Mouse (Mus musculus) forebrain, embryonic 12.5 days (tissue): ENCODE measurements around the gene Ppp1r12a. TPM values are rescaled to one million over a fixed set of nuclear protein-coding genes. Genes with fewer than 3 reads are reported as not detected.

Experiments
- ATAC-seq: fragments of 200-750 bp; cut with Nextera tagmentation; 2 replicates; pipeline ENCODE4 v1.8.0; 2017; ENCODE audit warnings: moderate TSS enrichment; ENCODE audit not compliant: low FRiP score
- H3K27ac ChIP-seq: fragments of 300-500 bp; sonication (generic); 2 replicates; pipeline ENCODE4 v1.5.1; 2016; ENCODE audit warnings: mild to moderate bottlenecking
- H3K27me3 ChIP-seq: fragments of 300-500 bp; sonication (generic); 2 replicates; pipeline ENCODE4 v1.6.1; 2016; ENCODE audit warnings: mild to moderate bottlenecking
- H3K36me3 ChIP-seq: fragments of 300-500 bp; sonication (generic); replicated peaks from 2 replicates; pipeline ENCODE4 v1.6.1; 2016; ENCODE audit warnings: mild to moderate bottlenecking
- H3K4me1 ChIP-seq: fragments of 300-500 bp; sonication (generic); 2 replicates; pipeline ENCODE4 v1.6.1; 2016
- H3K4me2 ChIP-seq: fragments of 300-500 bp; sonication (generic); 2 replicates; pipeline ENCODE4 v1.6.1; 2016; ENCODE audit warnings: mild to moderate bottlenecking, moderate library complexity
- H3K4me3 ChIP-seq: fragments of 300-500 bp; sonication (generic); replicated peaks from 2 replicates; pipeline ENCODE4 v1.5.1; 2016; ENCODE audit warnings: mild to moderate bottlenecking
- H3K9ac ChIP-seq: fragments of 300-500 bp; sonication (generic); 2 replicates; pipeline ENCODE4 v1.6.1; 2016; ENCODE audit warnings: mild to moderate bottlenecking
- H3K9me3 ChIP-seq: fragments of 300-500 bp; sonication (generic); 2 replicates; pipeline ENCODE4 v1.6.1; 2016
- WGBS: fragments of 180-500 bp; shearing (Covaris S2); methylation state at CpG from one replicate; pipeline ENCODE4 v1.1.7; 2016; 5-methylcytosine and 5-hydroxymethylcytosine counted together
- polyA plus RNA-seq: library from polyadenylated mRNA; unstranded; fragments of >200 nt; fragmentation: Nextera tagmentation; extraction: Ambion mirVana; gene quantifications from 2 replicates; pipeline ENCODE4 v1.2.1, GENCODE M21; 2016

Gene Ppp1r12a
- polyA plus RNA-seq, 1 experiment from 2014 or later = 84.7 TPM

DNA sequence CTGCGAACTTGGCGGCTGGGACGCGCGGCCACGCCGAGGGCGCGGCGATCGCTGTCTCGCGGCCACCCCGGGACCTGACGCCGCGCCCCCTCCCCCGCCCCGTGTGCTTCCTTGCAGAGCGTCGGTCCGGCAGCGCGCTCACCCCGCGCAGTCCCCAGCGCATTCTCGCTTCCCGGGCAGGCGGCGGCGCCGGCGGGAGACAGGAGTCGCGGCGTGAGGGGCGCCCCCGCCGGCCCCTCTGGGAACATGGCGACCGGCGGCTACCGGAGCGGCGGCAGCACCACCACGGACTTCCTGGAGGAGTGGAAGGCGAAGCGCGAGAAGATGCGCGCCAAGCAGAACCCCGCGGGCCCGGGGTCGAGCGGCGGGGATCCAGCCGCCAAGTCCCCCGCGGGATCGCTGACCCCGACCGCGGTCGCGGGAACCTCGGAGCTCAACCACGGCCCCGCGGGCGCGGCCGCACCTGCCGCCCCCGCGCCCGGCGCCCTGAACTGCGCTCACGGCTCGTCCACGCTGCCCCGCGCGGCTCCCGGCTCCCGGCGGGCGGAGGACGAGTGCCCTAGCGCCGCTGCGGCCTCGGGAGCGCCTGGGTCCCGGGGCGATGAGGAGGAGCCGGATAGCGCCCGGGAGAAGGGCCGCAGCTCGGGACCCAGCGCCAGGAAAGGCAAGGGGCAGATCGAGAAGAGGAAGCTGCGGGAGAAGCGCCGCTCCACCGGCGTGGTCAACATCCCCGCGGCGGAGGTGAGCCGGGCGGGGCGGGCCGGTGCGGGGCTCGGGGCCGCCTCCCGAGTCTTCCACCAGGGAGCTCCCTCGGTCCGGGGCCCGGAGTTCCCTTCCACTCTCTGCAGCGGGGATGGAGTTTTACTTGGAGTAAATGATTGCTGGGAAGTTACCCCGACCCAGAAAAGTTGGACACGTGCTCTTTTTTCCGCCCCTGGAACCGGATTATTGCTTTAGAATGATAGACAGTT, 170.9 kb downstream of the Ppp1r12a start:
- ATAC-seq = peak; percentile 60
- peaks cover 16% of the 10 kb centered on the region for H3K4me1 ChIP-seq
- WGBS = under 1% methylated on average over 125 of the region's 129 CpGs

DNA sequence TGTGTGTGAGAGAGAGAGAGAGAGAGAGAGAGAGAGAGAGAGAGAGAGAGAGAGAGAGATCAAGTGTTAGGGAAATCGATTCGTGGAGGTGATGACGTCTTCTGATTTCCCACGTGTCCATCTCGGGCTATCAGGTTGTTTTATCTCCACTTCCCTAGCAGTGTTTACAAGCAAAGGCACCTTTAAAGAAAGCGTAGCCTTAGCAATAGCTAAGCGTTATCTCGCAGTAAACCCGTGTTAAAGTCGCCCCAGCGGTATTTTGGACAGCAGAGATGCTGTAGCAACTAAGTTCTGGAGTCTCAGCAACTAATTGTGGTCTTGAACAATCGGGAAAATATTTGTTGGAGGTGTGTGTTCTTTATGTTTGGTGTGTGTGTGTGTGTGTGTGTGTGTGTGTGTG, 171.6 kb downstream of the Ppp1r12a start:
- H3K9ac ChIP-seq = peak overlapping the region; percentile 80
- peaks cover 23% of the 10 kb centered on the region for H3K4me1 ChIP-seq
- H3K27ac ChIP-seq = no peak overlapping the region

More for the DNA sequence above, 170.9 kb downstream of the Ppp1r12a start:
- H3K4me3 ChIP-seq = peak overlapping the region; percentile 86
- peak overlapping the region; percentile 75 for H3K27ac ChIP-seq
- no peaks in the 10 kb centered on the region for H3K9me3 ChIP-seq
- H3K27me3 ChIP-seq = peaks cover 18% of the 10 kb centered on the region
- peak overlapping the region; percentile 93 for H3K4me2 ChIP-seq
- peak overlapping the region; percentile 80 for H3K9ac ChIP-seq
- no peaks in the 10 kb centered on the region for H3K36me3 ChIP-seq

More for the DNA sequence above, 171.6 kb downstream of the Ppp1r12a start:
- H3K4me3 ChIP-seq = peak overlapping the region; percentile 86
- H3K27me3 ChIP-seq = peaks cover 14% of the 10 kb centered on the region
- no peaks in the 10 kb centered on the region for H3K9me3 ChIP-seq
- WGBS = 3% methylated on average over 12 of the region's 12 CpGs
- no peaks in the 10 kb centered on the region for H3K36me3 ChIP-seq
- no peak for ATAC-seq
- H3K4me2 ChIP-seq = peak overlapping the region; percentile 93

Other genes with a start within 250 kb of the Ppp1r12a start
- gene Pawr, start 169.9 kb downstream of the Ppp1r12a start, polyA plus RNA-seq = 13.3 and 13.4 TPM in 2 replicates